Mouse (Mus musculus) erythroblast, embryonic 14.5 days (primary cell): Measurements from ENCODE around the gene Htr2a.

ENCODE experiments used
- GATA1 ChIP-seq: IDR thresholded peaks from 2 replicates; pipeline ENCODE4 v1.6.1; 2012; ENCODE audit warnings: low read length, inconsistent platforms, mixed read lengths
- TAL1 ChIP-seq: IDR thresholded peaks from 3 replicates; pipeline ENCODE4 v1.6.1; 2012; ENCODE audit warnings: low read length, inconsistent platforms, mixed read lengths

DNA sequence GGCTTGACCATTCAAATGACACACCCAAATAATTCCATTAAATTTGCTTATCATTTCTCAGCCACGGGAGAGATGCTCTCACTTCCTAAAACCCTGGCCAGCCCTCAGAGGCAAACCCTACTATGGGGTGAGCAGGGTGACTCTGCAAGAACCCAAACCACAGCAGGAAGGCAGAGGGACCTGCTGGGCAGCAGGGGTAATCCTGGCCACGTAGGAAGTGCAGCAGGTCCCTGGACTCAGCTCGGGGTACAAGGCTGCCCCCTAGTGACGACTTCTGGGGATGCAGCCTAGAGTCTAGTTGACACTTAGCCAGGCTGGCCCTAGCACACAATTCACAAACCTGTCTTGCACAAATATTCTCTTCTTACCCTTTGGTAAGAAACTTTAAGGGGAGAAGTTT is 2.7 kb downstream of the Htr2a start:
- TF ChIP-seq GATA1 (no peak), TAL1 (no peak)
